Mouse (Mus musculus): ENCODE results near the gene Prkag2.

GRCm38 (mm10) chr5:24990460-24990859 lies 110.0 kb downstream of the Prkag2 start:
- TF ChIP-seq CTCF (IDR thresholded peaks at IDR 0.05; ENCODE audit: insufficient read depth, low read length), result no peak
- no peak for TF ChIP-seq POLR2A (IDR thresholded peaks at IDR 0.05; ENCODE audit: borderline replicate concordance, extremely low read depth, low read depth, low read length)
